Mouse (Mus musculus) ES-E14 (cell line): ENCODE results near the gene Zfp365. TPM values are rescaled to one million over a fixed set of nuclear protein-coding genes. Genes with fewer than 3 reads are reported as not detected.

Experiments used
- DNase-seq: peaks from one replicate; pipeline ENCODE4 v3.0.0-alpha.2; 2013; ENCODE audit warnings: low read depth, low spot score
- H3K27ac ChIP-seq: 2 replicates; pipeline ENCODE4 v1.5.1; 2012; ENCODE audit warnings: low read depth, mild to moderate bottlenecking, low read length, moderate library complexity, mixed read lengths; ENCODE audit not compliant: poor library complexity, insufficient read depth, severe bottlenecking
- H3K36me3 ChIP-seq: 2 replicates; pipeline ENCODE4 v1.6.1; 2012; ENCODE audit warnings: mild to moderate bottlenecking, low read length, moderate library complexity, mixed read lengths; ENCODE audit not compliant: control insufficient read depth, poor library complexity, insufficient read depth, severe bottlenecking
- H3K4me1 ChIP-seq, 2 experiments: fragments of 150-350 bp in 1 of 2; sonication (generic) in 1 of 2; 2 replicates each; pipeline ENCODE4 v1.6.1; 2012; ENCODE audit warnings: low read length in 2 of 2, mild to moderate bottlenecking in 1 of 2, mixed read lengths in 1 of 2; ENCODE audit not compliant: control insufficient read depth in 2 of 2, insufficient read depth in 2 of 2, poor library complexity in 1 of 2
- H3K4me3 ChIP-seq, 2 experiments: fragments of 150-350 bp in 1 of 2; sonication (generic) in 1 of 2; 2 replicates each; pipeline ENCODE4 v1.5.1; 2012; ENCODE audit warnings: low read length in 2 of 2, low read depth in 1 of 2, mild to moderate bottlenecking in 1 of 2, mixed read lengths in 1 of 2; ENCODE audit not compliant: insufficient read depth in 1 of 2, poor library complexity in 1 of 2, severe bottlenecking in 1 of 2
- H3K9ac ChIP-seq: 2 replicates; pipeline ENCODE4 v1.6.1; 2012; ENCODE audit warnings: low read depth, mild to moderate bottlenecking, low read length, mixed read lengths; ENCODE audit not compliant: poor library complexity, insufficient read depth, severe bottlenecking
- H3K9me3 ChIP-seq: fragments of 150-350 bp; sonication (generic); 2 replicates; pipeline ENCODE4 v1.6.1; 2012; ENCODE audit warnings: low read depth, mild to moderate bottlenecking, low read length; ENCODE audit not compliant: control insufficient read depth, insufficient read depth
- CHD2 ChIP-seq: IDR thresholded peaks from 2 replicates; pipeline ENCODE4 v1.6.1; 2014; ENCODE audit warnings: mild to moderate bottlenecking, low read depth, low read length, inconsistent platforms
- HCFC1 ChIP-seq: IDR thresholded peaks from 2 replicates; pipeline ENCODE4 v1.6.1; 2012; ENCODE audit warnings: low read length, inconsistent platforms, borderline replicate concordance; ENCODE audit not compliant: insufficient read depth
- MAFK ChIP-seq: IDR thresholded peaks from 2 replicates; pipeline ENCODE4 v1.6.1; 2014; ENCODE audit warnings: mild to moderate bottlenecking, low read depth, low read length, inconsistent platforms; ENCODE audit not compliant: insufficient read depth
- ZC3H11A ChIP-seq: IDR thresholded peaks from 2 replicates; pipeline ENCODE4 v1.6.1; 2012; ENCODE audit warnings: low read depth, mild to moderate bottlenecking, inconsistent platforms, low read length, borderline replicate concordance
- ZNF384 ChIP-seq: IDR thresholded peaks from 2 replicates; pipeline ENCODE4 v1.6.1; 2012; ENCODE audit warnings: low read depth, low read length, inconsistent platforms
- in situ Hi-C, 2 experiments: fragments of 600-800 bp; cut with MboI; formaldehyde crosslinking; loops; one replicate each; pipeline ENCODE4 v1.15.1; 2025; ENCODE audit warnings: low sequenced_read_pairs in 2 of 2, inconsistent platforms in 1 of 2; ENCODE audit not compliant: unreplicated experiment in 2 of 2
- total RNA-seq: library from RNA; depleted of rRNA; stranded (reverse); fragments of 300-350 nt; gene quantifications from 2 replicates; pipeline ENCODE4 v1.2.3, GENCODE M21; 2012

Zfp365 gene
- total RNA-seq, 1 experiment, result 16.1 TPM

- Histone ChIP-seq H3K9ac (peak overlapping the region; percentile 73), H3K4me3 (peak overlapping the region; percentile 82 to 97), H3K36me3 (0 out of 2 replicates have a peak, but pooled peaks cover 4% of the 10 kb centered on the region), H3K9me3 (no peaks in the 10 kb centered on the region), H3K4me1 (no peaks in the 10 kb centered on the region), H3K27ac (no peak overlapping the region)
- DNase-seq, result no peak
- in situ Hi-C loops, result no loop called here
- no peak for TF ChIP-seq CHD2
- TF ChIP-seq MAFK, result no peak
- TF ChIP-seq HCFC1, result no peak
- no peak for TF ChIP-seq ZNF384
- TF ChIP-seq ZC3H11A, result no peak
These were observed 770 bp downstream of the Zfp365 start for GRCm38 (mm10) chr10:67911447-67912336.

GRCm38 (mm10) chr10:67907931-67908330 lies 4.5 kb downstream of the Zfp365 start:
- in situ Hi-C loops, result no loop called here
- Histone ChIP-seq H3K4me1 (no peaks in the 10 kb centered on the region), H3K9me3 (no peaks in the 10 kb centered on the region), H3K36me3 (0 out of 2 replicates have a peak, but pooled peaks cover 4% of the 10 kb centered on the region), H3K9ac (no peak overlapping the region), H3K27ac (no peak overlapping the region), H3K4me3 (no peak overlapping the region)
- no peak for DNase-seq
- TF ChIP-seq ZC3H11A, result no peak
- TF ChIP-seq CHD2, result no peak
- TF ChIP-seq ZNF384, result no peak
- no peak for TF ChIP-seq HCFC1
- TF ChIP-seq MAFK, result no peak

GRCm38 (mm10) chr10:67906926-67907325 lies 5.5 kb downstream of the Zfp365 start:
- H3K36me3 ChIP-seq, result 0 out of 2 replicates have a peak, but pooled peaks cover 4% of the 10 kb centered on the region
- H3K27ac ChIP-seq, result no peak overlapping the region
- TF ChIP-seq MAFK (no peak), HCFC1 (no peak), ZC3H11A (no peak), CHD2 (no peak), ZNF384 (no peak)
- DNase-seq, result no peak
- no peaks in the 10 kb centered on the region for H3K9me3 ChIP-seq
- H3K9ac ChIP-seq, result no peak overlapping the region
- no peak overlapping the region for H3K4me3 ChIP-seq
- no peaks in the 10 kb centered on the region for H3K4me1 ChIP-seq
- in situ Hi-C loops, result no loop called here

GRCm38 (mm10) chr10:67906063-67906462 lies 6.4 kb downstream of the Zfp365 start:
- DNase-seq, result no peak
- H3K4me3 ChIP-seq, result no peak overlapping the region
- H3K36me3 ChIP-seq, result 0 out of 2 replicates have a peak, but pooled peaks cover 4% of the 10 kb centered on the region
- in situ Hi-C loops, result no loop called here
- H3K9me3 ChIP-seq, result no peaks in the 10 kb centered on the region
- no peak for TF ChIP-seq HCFC1
- no peak for TF ChIP-seq ZNF384
- no peak for TF ChIP-seq CHD2
- TF ChIP-seq ZC3H11A, result no peak
- TF ChIP-seq MAFK, result no peak
- no peaks in the 10 kb centered on the region for H3K4me1 ChIP-seq
- H3K9ac ChIP-seq, result no peak overlapping the region
- H3K27ac ChIP-seq, result no peak overlapping the region
